Mouse (Mus musculus): Measurements from ENCODE around the gene Nim1k. TPM values are rescaled to one million over a fixed set of nuclear protein-coding genes. Genes with fewer than 3 reads are reported as not detected.

Nim1k gene
- polyA plus RNA-seq, 1 experiment from 2014 or later: 0.53 TPM

GRCm38 (mm10) chr13:119716105-119716504 is 39.6 kb downstream of the Nim1k start:
- Histone ChIP-seq H3K9ac (ENCODE audit: low read depth, low read length) (no peak overlapping the region), H3K27ac (ENCODE audit: low read depth, low read length) (no peak overlapping the region), H3K4me2 (replicated peaks; ENCODE audit: low read depth) (no peak overlapping the region), H3K4me1 (replicated peaks; ENCODE audit: control insufficient read depth, insufficient read depth, low read length) (no peaks in the 10 kb centered on the region), H3K9me3 (ENCODE audit: control insufficient read depth) (no peaks in the 10 kb centered on the region), H3K36me3 (ENCODE audit: control insufficient read depth, insufficient read depth) (no peaks in the 10 kb centered on the region), H3K4me3 (ENCODE audit: low read depth, low read length) (no peak overlapping the region), H3K27me3 (replicated peaks; ENCODE audit: control insufficient read depth, insufficient read depth, low read length) (no peaks in the 10 kb centered on the region)
- 87% methylated on average over 2 of the region's 2 CpGs for WGBS
- no peak for TF ChIP-seq CTCF (IDR thresholded peaks at IDR 0.05; ENCODE audit: low read depth)
- ATAC-seq: no peak

- no peak overlapping the region for H3K4me3 ChIP-seq (ENCODE audit: low read depth, low read length)
- H3K27me3 ChIP-seq (replicated peaks; ENCODE audit: control insufficient read depth, insufficient read depth, low read length): no peaks in the 10 kb centered on the region
- H3K4me1 ChIP-seq (replicated peaks; ENCODE audit: control insufficient read depth, insufficient read depth, low read length): no peaks in the 10 kb centered on the region
- no peak for ATAC-seq
- no peak overlapping the region for H3K4me2 ChIP-seq (replicated peaks; ENCODE audit: low read depth)
- H3K9ac ChIP-seq (ENCODE audit: low read depth, low read length): no peak overlapping the region
- peaks cover 9% of the 10 kb centered on the region; the same call in 1 of the 2 replicates for H3K36me3 ChIP-seq (ENCODE audit: control insufficient read depth, insufficient read depth)
- WGBS: 74% methylated on average over 9 of the region's 9 CpGs
- H3K27ac ChIP-seq (ENCODE audit: low read depth, low read length): no peak overlapping the region
- H3K9me3 ChIP-seq (ENCODE audit: control insufficient read depth): no peaks in the 10 kb centered on the region
- no peak for TF ChIP-seq CTCF (IDR thresholded peaks at IDR 0.05; ENCODE audit: low read depth)
These were observed 41.9 kb downstream of the Nim1k start for GRCm38 (mm10) chr13:119713821-119714220.

GRCm38 (mm10) chr13:119713107-119713787 is 42.4 kb downstream of the Nim1k start:
- Histone ChIP-seq H3K27ac (ENCODE audit: low read depth, low read length) (no peak overlapping the region), H3K4me3 (ENCODE audit: low read depth, low read length) (no peak overlapping the region), H3K27me3 (replicated peaks; ENCODE audit: control insufficient read depth, insufficient read depth, low read length) (no peaks in the 10 kb centered on the region), H3K9me3 (ENCODE audit: control insufficient read depth) (no peaks in the 10 kb centered on the region), H3K36me3 (ENCODE audit: control insufficient read depth, insufficient read depth) (peaks cover 9% of the 10 kb centered on the region; the same call in 1 of the 2 replicates), H3K4me2 (replicated peaks; ENCODE audit: low read depth) (no peak overlapping the region), H3K9ac (ENCODE audit: low read depth, low read length) (no peak overlapping the region), H3K4me1 (replicated peaks; ENCODE audit: control insufficient read depth, insufficient read depth, low read length) (no peaks in the 10 kb centered on the region)
- 69% methylated on average over 8 of the region's 8 CpGs for WGBS
- no peak for ATAC-seq
- no peak for TF ChIP-seq CTCF (IDR thresholded peaks at IDR 0.05; ENCODE audit: low read depth)

- Histone ChIP-seq H3K9ac (ENCODE audit: low read depth, low read length) (no peak overlapping the region), H3K27me3 (replicated peaks; ENCODE audit: control insufficient read depth, insufficient read depth, low read length) (no peaks in the 10 kb centered on the region), H3K4me3 (ENCODE audit: low read depth, low read length) (no peak overlapping the region), H3K27ac (ENCODE audit: low read depth, low read length) (no peak overlapping the region), H3K4me2 (replicated peaks; ENCODE audit: low read depth) (no peak overlapping the region), H3K9me3 (ENCODE audit: control insufficient read depth) (no peaks in the 10 kb centered on the region), H3K4me1 (replicated peaks; ENCODE audit: control insufficient read depth, insufficient read depth, low read length) (no peaks in the 10 kb centered on the region), H3K36me3 (ENCODE audit: control insufficient read depth, insufficient read depth) (peaks cover 9% of the 10 kb centered on the region; the same call in 1 of the 2 replicates)
- no peak for ATAC-seq
- 91% methylated on average over 11 of the region's 11 CpGs for WGBS
- TF ChIP-seq CTCF (IDR thresholded peaks at IDR 0.05; ENCODE audit: low read depth): no peak
These were observed 43.2 kb downstream of the Nim1k start for GRCm38 (mm10) chr13:119712463-119712862.

GRCm38 (mm10) chr13:119710268-119710610 is 45.4 kb downstream of the Nim1k start:
- Histone ChIP-seq H3K27ac (ENCODE audit: low read depth, low read length) (no peak overlapping the region), H3K4me1 (replicated peaks; ENCODE audit: control insufficient read depth, insufficient read depth, low read length) (no peaks in the 10 kb centered on the region), H3K27me3 (replicated peaks; ENCODE audit: control insufficient read depth, insufficient read depth, low read length) (no peaks in the 10 kb centered on the region), H3K4me3 (ENCODE audit: low read depth, low read length) (no peak overlapping the region), H3K36me3 (ENCODE audit: control insufficient read depth, insufficient read depth) (peaks cover 27% of the 10 kb centered on the region), H3K9me3 (ENCODE audit: control insufficient read depth) (no peaks in the 10 kb centered on the region), H3K4me2 (replicated peaks; ENCODE audit: low read depth) (no peak overlapping the region), H3K9ac (ENCODE audit: low read depth, low read length) (no peak overlapping the region)
- 48% methylated on average over 10 of the region's 10 CpGs for WGBS
- TF ChIP-seq CTCF (IDR thresholded peaks at IDR 0.05; ENCODE audit: low read depth): no peak
- no peak for ATAC-seq

- no peak for ATAC-seq
- WGBS: 77% methylated on average over 8 of the region's 8 CpGs
These were observed 46.1 kb downstream of the Nim1k start for GRCm38 (mm10) chr13:119709388-119710267.

More at GRCm38 (mm10) chr13:119709388-119710267, 46.1 kb downstream of the Nim1k start:
- TF ChIP-seq CTCF (IDR thresholded peaks at IDR 0.05; ENCODE audit: low read depth): no peak
- H3K4me3 ChIP-seq (ENCODE audit: low read depth, low read length): no peak overlapping the region
- H3K36me3 ChIP-seq (ENCODE audit: control insufficient read depth, insufficient read depth): peaks cover 33% of the 10 kb centered on the region
- no peaks in the 10 kb centered on the region for H3K27me3 ChIP-seq (replicated peaks; ENCODE audit: control insufficient read depth, insufficient read depth, low read length)
- H3K4me2 ChIP-seq (replicated peaks; ENCODE audit: low read depth): no peak overlapping the region
- H3K9me3 ChIP-seq (ENCODE audit: control insufficient read depth): no peaks in the 10 kb centered on the region
- H3K4me1 ChIP-seq (replicated peaks; ENCODE audit: control insufficient read depth, insufficient read depth, low read length): no peaks in the 10 kb centered on the region
- H3K27ac ChIP-seq (ENCODE audit: low read depth, low read length): no peak overlapping the region
- no peak overlapping the region for H3K9ac ChIP-seq (ENCODE audit: low read depth, low read length)

Data from intestine, postnatal 0 days (tissue).